Mouse (Mus musculus) liver, embryonic 12.5 days (tissue): Measurements from ENCODE around the gene Barhl1. TPM values are rescaled to one million over a fixed set of nuclear protein-coding genes. Genes with fewer than 3 reads are reported as not detected.

Source experiments
- polyA plus RNA-seq: library from polyadenylated mRNA; unstranded; fragments of >200 nt; fragmentation: Nextera tagmentation; extraction: Ambion mirVana; gene quantifications from 2 replicates; pipeline ENCODE4 v1.2.1, GENCODE M21; 2016

Gene Barhl1
- polyA plus RNA-seq, 1 experiment from 2014 or later, result not detected

Other genes with a start within 250 kb of the Barhl1 start
- 1.9 and 2.6 TPM in 2 replicates for gene Spaca9, start 216.9 kb downstream of the Barhl1 start, polyA plus RNA-seq
- gene Ak8, start 216.5 kb downstream of the Barhl1 start, polyA plus RNA-seq, result 0.14 and 0.35 TPM in 2 replicates
- gene Gtf3c4, start 76.3 kb downstream of the Barhl1 start, polyA plus RNA-seq, result 13.2 TPM in 2 replicates
- 11.8 and 11.9 TPM in 2 replicates for gene Ddx31, start 76.3 kb downstream of the Barhl1 start, polyA plus RNA-seq
- gene Cfap77, start 138.4 kb upstream of the Barhl1 start, polyA plus RNA-seq, result 0.12 and 0.30 TPM in 2 replicates
- 7.9 and 8.4 TPM in 2 replicates for gene Ttf1, start 143.6 kb upstream of the Barhl1 start, polyA plus RNA-seq
- gene Setx, start 207.5 kb upstream of the Barhl1 start, polyA plus RNA-seq, result 5.7 and 7.8 TPM in 2 replicates